Mouse (Mus musculus): Measurements from ENCODE around the gene Atp5g2. TPM values are rescaled to one million over a fixed set of nuclear protein-coding genes. Genes with fewer than 3 reads are reported as not detected.
A peak's percentile ranks its signal among the peaks of the same experiment; 100 is the strongest.
"Not testable (repeated sequence)": the region's sequence is repeated elsewhere in the genome, so short reads cannot be mapped to it uniquely, and the experiment has no call there.

The Atp5g2 gene
- polyA plus RNA-seq, 1 experiment from 2014 or later, result 56.5 TPM

DNA sequence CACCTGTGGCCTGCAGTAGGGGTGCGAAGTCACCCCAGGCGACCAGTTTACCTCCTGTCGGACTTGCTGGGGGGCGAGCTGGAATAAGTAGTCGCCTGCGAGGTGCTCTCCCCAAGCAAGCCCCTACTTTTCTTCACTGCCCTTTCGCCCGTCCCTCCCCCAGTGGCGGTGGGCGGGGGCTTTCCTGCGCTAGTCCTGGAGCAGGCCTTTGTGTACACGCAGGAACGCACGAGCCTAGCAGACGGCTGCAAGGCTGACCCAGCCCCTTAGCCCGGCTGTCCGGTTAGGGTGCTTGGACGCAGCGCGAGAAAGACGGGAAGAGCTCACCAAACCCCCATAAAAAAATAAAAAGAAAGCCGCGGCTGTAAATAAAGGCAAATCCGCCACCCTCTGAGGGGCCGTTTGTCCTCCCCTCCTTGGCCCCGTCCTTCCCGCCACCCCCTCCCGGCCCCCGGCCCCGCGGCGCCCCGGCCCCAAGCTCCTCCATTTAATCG lies 384 bp downstream of the Atp5g2 start:
- Histone ChIP-seq H3K4me2 (ENCODE audit: low read length) (peak overlapping the region; percentile 74), H3K4me1 (replicated peaks; ENCODE audit: control insufficient read depth, insufficient read depth, low read length) (peaks cover 37% of the 10 kb centered on the region), H3K27me3 (replicated peaks; ENCODE audit: control insufficient read depth, insufficient read depth, low read length) (no peaks in the 10 kb centered on the region), H3K9ac (replicated peaks; ENCODE audit: low read depth, low read length) (peak overlapping the region; percentile 80), H3K27ac (ENCODE audit: low read length) (peak overlapping the region; percentile 98), H3K9me3 (ENCODE audit: control insufficient read depth, low read length) (no peaks in the 10 kb centered on the region), H3K4me3 (replicated peaks; ENCODE audit: low read length) (peak overlapping the region; percentile 77), H3K36me3 (ENCODE audit: control insufficient read depth, insufficient read depth) (peaks cover 8% of the 10 kb centered on the region)
- ATAC-seq, result peak; percentile 45
- WGBS, result 1% methylated on average over 34 of the region's 34 CpGs

- Histone ChIP-seq H3K27me3 (replicated peaks; ENCODE audit: control insufficient read depth, insufficient read depth, low read length) (no peaks in the 10 kb centered on the region), H3K9me3 (ENCODE audit: control insufficient read depth, low read length) (no peaks in the 10 kb centered on the region), H3K9ac (replicated peaks; ENCODE audit: low read depth, low read length) (peak overlapping the region; percentile 95), H3K27ac (ENCODE audit: low read length) (peak overlapping the region; percentile 98), H3K4me3 (replicated peaks; ENCODE audit: low read length) (peak overlapping the region; percentile 77), H3K4me2 (ENCODE audit: low read length) (peak overlapping the region; percentile 74), H3K36me3 (ENCODE audit: control insufficient read depth, insufficient read depth) (peaks cover 13% of the 10 kb centered on the region), H3K4me1 (replicated peaks; ENCODE audit: control insufficient read depth, insufficient read depth, low read length) (peaks cover 37% of the 10 kb centered on the region)
- peak; percentile 94 for ATAC-seq
- under 1% methylated on average over 52 of the region's 53 CpGs for WGBS
Measured at GRCm38 (mm10) chr15:102670767-102671575, 1.2 kb downstream of the Atp5g2 start.

- H3K27me3 ChIP-seq (replicated peaks; ENCODE audit: control insufficient read depth, insufficient read depth, low read length), result no peaks in the 10 kb centered on the region
- peaks cover 37% of the 10 kb centered on the region for H3K4me1 ChIP-seq (replicated peaks; ENCODE audit: control insufficient read depth, insufficient read depth, low read length)
- peak overlapping the region; percentile 64 for H3K4me2 ChIP-seq (ENCODE audit: low read length)
- no peaks in the 10 kb centered on the region for H3K9me3 ChIP-seq (ENCODE audit: control insufficient read depth, low read length)
- H3K36me3 ChIP-seq (ENCODE audit: control insufficient read depth, insufficient read depth), result peaks cover 14% of the 10 kb centered on the region
- peak overlapping the region; percentile 77 for H3K4me3 ChIP-seq (replicated peaks; ENCODE audit: low read length)
- peak overlapping the region; percentile 98 for H3K27ac ChIP-seq (ENCODE audit: low read length)
- WGBS, result 9% methylated on average over 6 of the region's 6 CpGs
- peak overlapping the region; percentile 95 for H3K9ac ChIP-seq (replicated peaks; ENCODE audit: low read depth, low read length)
- ATAC-seq, result no peak
Measured at GRCm38 (mm10) chr15:102670281-102670680, 1.9 kb downstream of the Atp5g2 start.

DNA sequence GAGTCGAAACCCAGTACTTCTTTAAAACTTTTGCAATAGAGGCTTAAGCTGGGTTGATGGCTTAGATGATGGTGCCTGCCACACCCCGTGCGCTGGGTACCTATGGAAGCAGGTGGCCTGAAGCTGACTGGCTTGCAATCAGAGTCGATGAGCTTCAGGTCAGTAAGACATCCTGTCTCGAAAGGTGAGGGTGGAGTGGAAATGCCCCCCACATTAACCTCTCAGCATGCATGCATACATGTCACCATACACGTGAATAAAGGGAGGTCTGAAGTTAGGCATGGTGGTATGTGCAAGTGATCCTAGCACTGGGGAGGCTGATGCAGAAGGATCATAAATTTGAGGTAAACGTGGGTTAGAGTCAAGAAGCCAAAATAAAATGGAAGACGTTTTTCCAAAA lies 2.6 kb downstream of the Atp5g2 start:
- ATAC-seq, result no peak
- WGBS, result 86% methylated on average over 8 of the region's 8 CpGs
- H3K27me3 ChIP-seq (replicated peaks; ENCODE audit: control insufficient read depth, insufficient read depth, low read length), result no peaks in the 10 kb centered on the region
- no peak overlapping the region for H3K27ac ChIP-seq (ENCODE audit: low read length)
- no peak overlapping the region for H3K9ac ChIP-seq (replicated peaks; ENCODE audit: low read depth, low read length)
- H3K9me3 ChIP-seq (ENCODE audit: control insufficient read depth, low read length), result no peaks in the 10 kb centered on the region
- peaks cover 37% of the 10 kb centered on the region for H3K4me1 ChIP-seq (replicated peaks; ENCODE audit: control insufficient read depth, insufficient read depth, low read length)
- H3K36me3 ChIP-seq (ENCODE audit: control insufficient read depth, insufficient read depth), result peaks cover 16% of the 10 kb centered on the region
- peak overlapping the region; percentile 64 for H3K4me2 ChIP-seq (ENCODE audit: low read length)
- H3K4me3 ChIP-seq (replicated peaks; ENCODE audit: low read length), result no peak overlapping the region

DNA sequence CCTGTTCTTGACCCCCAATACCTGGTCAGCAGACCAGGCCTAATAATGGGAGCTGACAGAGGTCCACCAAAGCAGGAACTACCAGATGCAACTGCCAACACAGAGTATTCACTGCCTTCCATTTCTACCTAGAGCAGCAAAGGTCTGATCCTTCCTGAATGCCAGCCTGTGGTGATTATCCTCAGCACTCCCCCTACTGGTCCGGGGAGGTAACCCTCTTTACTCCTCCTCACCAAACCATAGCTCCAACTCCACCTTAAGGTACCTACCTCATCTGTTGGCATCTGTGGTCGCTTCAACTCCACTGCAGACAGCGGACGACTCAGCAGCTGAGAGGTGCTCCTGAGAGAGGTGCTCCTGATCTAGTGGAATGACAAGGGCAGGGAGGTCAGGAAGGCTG lies 6.7 kb downstream of the Atp5g2 start:
- Histone ChIP-seq H3K4me2 (ENCODE audit: low read length) (no peak overlapping the region), H3K9me3 (ENCODE audit: control insufficient read depth, low read length) (no peaks in the 10 kb centered on the region), H3K36me3 (ENCODE audit: control insufficient read depth, insufficient read depth) (peaks cover 45% of the 10 kb centered on the region), H3K27me3 (replicated peaks; ENCODE audit: control insufficient read depth, insufficient read depth, low read length) (no peaks in the 10 kb centered on the region), H3K4me1 (replicated peaks; ENCODE audit: control insufficient read depth, insufficient read depth, low read length) (peaks cover 10% of the 10 kb centered on the region), H3K4me3 (replicated peaks; ENCODE audit: low read length) (no peak overlapping the region), H3K27ac (ENCODE audit: low read length) (no peak overlapping the region), H3K9ac (replicated peaks; ENCODE audit: low read depth, low read length) (no peak overlapping the region)
- ATAC-seq, result 0 out of 2 replicates have a peak, but pooled peaks have one; percentile 16
- WGBS, result 47% methylated on average over 4 of the region's 4 CpGs

- Histone ChIP-seq H3K27ac (ENCODE audit: low read length) (no peak overlapping the region), H3K27me3 (replicated peaks; ENCODE audit: control insufficient read depth, insufficient read depth, low read length) (no peaks in the 10 kb centered on the region), H3K4me3 (replicated peaks; ENCODE audit: low read length) (no peak overlapping the region), H3K4me2 (ENCODE audit: low read length) (no peak overlapping the region), H3K4me1 (replicated peaks; ENCODE audit: control insufficient read depth, insufficient read depth, low read length) (no peaks in the 10 kb centered on the region), H3K9me3 (ENCODE audit: control insufficient read depth, low read length) (no peaks in the 10 kb centered on the region), H3K9ac (replicated peaks; ENCODE audit: low read depth, low read length) (no peak overlapping the region), H3K36me3 (ENCODE audit: control insufficient read depth, insufficient read depth) (peaks cover 45% of the 10 kb centered on the region)
- WGBS, result 92% methylated on average over 8 of the region's 8 CpGs
- ATAC-seq, result no peak
Measured at GRCm38 (mm10) chr15:102663825-102664224, 8.3 kb downstream of the Atp5g2 start.

DNA sequence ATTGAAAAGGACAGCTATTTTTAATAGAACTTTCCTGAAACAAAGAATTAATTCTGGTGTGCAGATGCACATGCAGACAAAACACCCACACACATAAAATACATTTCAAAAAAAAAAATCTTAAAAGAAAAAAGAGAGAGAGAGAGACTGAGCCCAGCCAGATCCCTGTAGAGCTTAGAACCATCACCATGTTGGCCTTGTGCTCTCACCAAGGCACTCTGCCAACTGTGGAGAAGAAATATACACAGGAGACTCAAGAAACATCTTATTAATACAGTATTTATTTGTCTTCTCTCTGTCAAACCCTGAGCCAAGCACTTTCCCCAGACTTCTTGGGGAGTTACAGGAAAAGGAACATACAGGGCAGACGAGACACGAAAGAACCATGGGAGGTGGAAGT lies 9.6 kb downstream of the Atp5g2 start:
- H3K4me1 ChIP-seq (replicated peaks; ENCODE audit: control insufficient read depth, insufficient read depth, low read length); H3K9ac ChIP-seq (replicated peaks; ENCODE audit: low read depth, low read length); H3K27ac ChIP-seq (ENCODE audit: low read length); H3K27me3 ChIP-seq (replicated peaks; ENCODE audit: control insufficient read depth, insufficient read depth, low read length); H3K9me3 ChIP-seq (ENCODE audit: control insufficient read depth, low read length); H3K4me3 ChIP-seq (replicated peaks; ENCODE audit: low read length); H3K4me2 ChIP-seq (ENCODE audit: low read length); ATAC-seq: not testable (repeated sequence)
- WGBS, result no CpG with 5 or more reads among the region's 2 CpGs
- peaks cover 45% of the 10 kb centered on the region for H3K36me3 ChIP-seq (ENCODE audit: control insufficient read depth, insufficient read depth)

- ATAC-seq, result no peak
- Histone ChIP-seq H3K4me3 (replicated peaks; ENCODE audit: low read length) (no peak overlapping the region), H3K9me3 (ENCODE audit: control insufficient read depth, low read length) (no peaks in the 10 kb centered on the region), H3K36me3 (ENCODE audit: control insufficient read depth, insufficient read depth) (peaks cover 16% of the 10 kb centered on the region; the same call in 1 of the 2 replicates), H3K4me1 (replicated peaks; ENCODE audit: control insufficient read depth, insufficient read depth, low read length) (peaks cover 13% of the 10 kb centered on the region), H3K4me2 (ENCODE audit: low read length) (no peak overlapping the region), H3K27me3 (replicated peaks; ENCODE audit: control insufficient read depth, insufficient read depth, low read length) (no peaks in the 10 kb centered on the region), H3K9ac (replicated peaks; ENCODE audit: low read depth, low read length) (no peak overlapping the region), H3K27ac (ENCODE audit: low read length) (peak overlapping the region; percentile 58; the same call in 1 of the 2 replicates)
- 69% methylated on average over 3 of the region's 3 CpGs for WGBS
Measured at GRCm38 (mm10) chr15:102657926-102658381, 14.2 kb downstream of the Atp5g2 start.

GRCm38 (mm10) chr15:102656658-102657057 lies 15.5 kb downstream of the Atp5g2 start:
- no peaks in the 10 kb centered on the region for H3K27me3 ChIP-seq (replicated peaks; ENCODE audit: control insufficient read depth, insufficient read depth, low read length)
- no peaks in the 10 kb centered on the region for H3K9me3 ChIP-seq (ENCODE audit: control insufficient read depth, low read length)
- 14% methylated on average over 4 of the region's 4 CpGs for WGBS
- H3K4me2 ChIP-seq (ENCODE audit: low read length), result no peak overlapping the region
- ATAC-seq, result peak; percentile 28; the same call in 1 of the 2 replicates
- peak overlapping the region; percentile 81 for H3K27ac ChIP-seq (ENCODE audit: low read length)
- H3K4me3 ChIP-seq (replicated peaks; ENCODE audit: low read length), result no peak overlapping the region
- H3K36me3 ChIP-seq (ENCODE audit: control insufficient read depth, insufficient read depth), result peaks cover 7% of the 10 kb centered on the region; the same call in 1 of the 2 replicates
- 0 out of 2 replicates have a peak overlapping the region, but pooled peaks have one; percentile 13 for H3K9ac ChIP-seq (replicated peaks; ENCODE audit: low read depth, low read length)
- peaks cover 13% of the 10 kb centered on the region for H3K4me1 ChIP-seq (replicated peaks; ENCODE audit: control insufficient read depth, insufficient read depth, low read length)
